8 mouse cellular contexts compared by ENCODE assay signal in the genomic region with DNA sequence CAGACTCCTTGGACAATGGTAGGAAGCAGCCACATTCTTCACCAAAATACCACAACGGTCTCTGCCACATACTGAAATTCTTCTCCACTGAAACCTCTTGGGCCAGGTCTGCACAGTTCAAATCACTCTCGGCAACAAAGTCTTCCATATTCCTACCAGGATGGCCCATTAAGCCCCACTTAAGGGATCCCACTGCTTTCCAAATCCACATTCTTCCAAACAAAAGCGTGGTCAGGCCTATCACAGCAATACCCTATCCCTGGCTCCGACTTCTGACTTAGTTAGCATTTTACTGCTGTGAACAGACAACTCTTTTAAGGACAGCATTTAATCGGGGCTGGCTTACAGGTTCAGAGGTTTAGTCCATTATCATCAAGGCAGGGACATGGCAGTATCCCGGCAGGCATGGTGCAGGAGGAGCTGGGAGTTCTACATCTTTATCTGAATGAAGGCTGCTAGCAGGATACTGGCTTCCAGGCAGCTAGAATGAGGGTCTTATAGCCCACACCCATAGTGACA. TPM values are rescaled to one million over a fixed set of nuclear protein-coding genes. Genes with fewer than 3 reads are reported as not detected.
DNase-seq lines count a peak whose midpoint lies in the region; ATAC-seq and TF ChIP-seq lines count a peak whose summit lies in the region.

Qtrt2 (minus strand) TSS at position 469 of the 519 bp plus-strand sequence.

- TF ChIP-seq CTCF in midbrain, postnatal 0 days (IDR thresholded peaks at IDR 0.05): no peak

- H3K4me1 ChIP-seq in kidney, embryonic 14.5 days (ENCODE audit: control insufficient read depth, insufficient read depth, low read length): 0 out of 2 replicates have a peak, but pooled peaks cover 4% of the 10 kb centered on the region
- peaks cover 5% of the 10 kb centered on the region; the same call in 1 of the 2 replicates for H3K4me1 ChIP-seq in forebrain, embryonic 13.5 days
- H3K4me1 ChIP-seq in midbrain, postnatal 0 days (ENCODE audit: insufficient read depth, low read length): no peaks in the 10 kb centered on the region

- no peak for ATAC-seq in kidney, embryonic 14.5 days (ENCODE audit: low FRiP score, low TSS enrichment)
- ATAC-seq in forebrain, embryonic 13.5 days: no peak
- no peak for ATAC-seq in inflammation-experienced regulatory T-cells, adult 6 months
- no peak for ATAC-seq in midbrain, postnatal 0 days (ENCODE audit: low FRiP score)

- no peaks in the 10 kb centered on the region for H3K9me3 ChIP-seq in kidney, embryonic 14.5 days (ENCODE audit: control insufficient read depth, low read length)
- no peaks in the 10 kb centered on the region for H3K9me3 ChIP-seq in forebrain, embryonic 13.5 days (replicated peaks)
- no peaks in the 10 kb centered on the region for H3K9me3 ChIP-seq in midbrain, postnatal 0 days (ENCODE audit: low read length)

- no peaks in the 10 kb centered on the region for H3K27me3 ChIP-seq in kidney, embryonic 14.5 days (ENCODE audit: control insufficient read depth, insufficient read depth, low read length)
- H3K27me3 ChIP-seq in forebrain, embryonic 13.5 days: no peaks in the 10 kb centered on the region
- H3K27me3 ChIP-seq in midbrain, postnatal 0 days (ENCODE audit: insufficient read depth, low read length): no peaks in the 10 kb centered on the region

- whole genome bisulfite sequencing in kidney, embryonic 14.5 days: 66% methylated on average over 6 of the region's 6 CpGs
- 66% methylated on average over 6 of the region's 6 CpGs for WGBS in forebrain, embryonic 13.5 days
- 47% methylated on average over 6 of the region's 6 CpGs for WGBS in midbrain, postnatal 0 days

- H3K9ac ChIP-seq in kidney, embryonic 14.5 days (ENCODE audit: low read depth, low read length): no peak within 1 kb of the TSS
- H3K9ac ChIP-seq in forebrain, embryonic 13.5 days: no peak within 1 kb of the TSS
- no peak within 1 kb of the TSS for H3K9ac ChIP-seq in midbrain, postnatal 0 days (replicated peaks; ENCODE audit: low read length, poor library complexity, severe bottlenecking)

- no peak within 1 kb of the TSS; the same call in 1 of the 2 replicates for H3K27ac ChIP-seq in kidney, embryonic 14.5 days (ENCODE audit: low read depth, low read length)
- H3K27ac ChIP-seq in forebrain, embryonic 13.5 days: no peak within 1 kb of the TSS
- H3K27ac ChIP-seq in midbrain, postnatal 0 days (ENCODE audit: low read depth, low read length): no peak within 1 kb of the TSS

- no peak within 1 kb of the TSS for H3K4me3 ChIP-seq in kidney, embryonic 14.5 days (ENCODE audit: low read length)
- H3K4me3 ChIP-seq in forebrain, embryonic 13.5 days: no peak within 1 kb of the TSS
- H3K4me3 ChIP-seq in midbrain, postnatal 0 days (ENCODE audit: low read depth, low read length): no peak within 1 kb of the TSS

- DNase-seq in kidney, postnatal 36 days: no peak
- DNase-seq in Muller cell, postnatal 12 days (ENCODE audit: inconsistent ontology term): peak; percentile 47
- no peak for DNase-seq in midbrain, postnatal 0 days (ENCODE audit: low spot score)
- no peak for DNase-seq in embryo, embryonic 10.5 days (ENCODE audit: low spot score)
- no peak for DNase-seq in right cerebral cortex, postnatal 36 days (ENCODE audit: low spot score in 2 of 2)

- no peaks in the 10 kb centered on the region for H3K36me3 ChIP-seq in kidney, embryonic 14.5 days (ENCODE audit: control insufficient read depth, insufficient read depth, low read length)
- H3K36me3 ChIP-seq in forebrain, embryonic 13.5 days (ENCODE audit: poor library complexity, severe bottlenecking): no peaks in the 10 kb centered on the region
- H3K36me3 ChIP-seq in midbrain, postnatal 0 days (ENCODE audit: insufficient read depth, low read length): no peaks in the 10 kb centered on the region

- H3K4me2 ChIP-seq in kidney, embryonic 14.5 days (replicated peaks; ENCODE audit: low read depth, low read length): no peak within 1 kb of the TSS
- no peak within 1 kb of the TSS for H3K4me2 ChIP-seq in forebrain, embryonic 13.5 days
- H3K4me2 ChIP-seq in midbrain, postnatal 0 days (ENCODE audit: low read depth, low read length, poor library complexity, severe bottlenecking): no peak within 1 kb of the TSS

RNA-seq across cellular contexts. Expression of gene Qtrt2, which starts in this region (rescaled TPM):
- 29.3 and 46.2 TPM in 2 replicates for polyA plus RNA-seq in kidney, embryonic 14.5 days (2014; fragmentation: Nextera tagmentation; extraction: Ambion mirVana)
- 29.6 and 30.8 TPM in 2 replicates for polyA plus RNA-seq in forebrain, embryonic 13.5 days (2015; fragmentation: Nextera tagmentation; extraction: Ambion mirVana)
- polyA plus RNA-seq in inflammation-experienced regulatory T-cells, adult 6 months (2017; shearing (Covaris generic)): 10 to 100 TPM in 2 of 3 experiments, 1 to 10 TPM in 1; 7.2 to 22.0 (median 18.6) TPM
- total RNA-seq in midbrain, postnatal 0 days (2014; rRNA removed): 28.8 and 34.5 TPM in 2 replicates
- polyA plus RNA-seq in midbrain, postnatal 0 days (2015; fragmentation: Nextera tagmentation; extraction: Ambion mirVana): 10.3 TPM in 2 replicates
